Mouse (Mus musculus): ENCODE measurements around the gene Luc7l3. TPM values are rescaled to one million over a fixed set of nuclear protein-coding genes. Genes with fewer than 3 reads are reported as not detected.

Gene Luc7l3
- polyA plus RNA-seq, 1 experiment from 2014 or later, result 113 TPM

DNA sequence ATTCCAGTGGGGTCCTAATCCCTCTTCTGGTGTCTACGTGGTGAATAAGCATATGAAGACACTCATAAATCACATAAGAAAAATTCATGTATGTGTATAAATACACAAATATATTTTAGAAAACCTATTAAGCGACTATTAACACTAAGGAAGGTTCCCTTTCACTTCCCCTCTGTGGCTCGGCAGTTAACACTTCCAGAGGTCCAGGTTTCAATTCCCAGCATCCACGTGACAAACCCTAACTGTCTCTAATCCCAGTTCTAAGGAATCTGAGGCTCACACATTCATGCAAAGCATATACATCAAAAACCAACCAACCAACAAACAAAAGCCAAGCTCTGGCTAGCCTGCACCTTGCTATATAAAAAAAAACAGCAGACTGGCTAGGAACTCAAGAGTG lies 4.3 kb downstream of the Luc7l3 start:
- 67% methylated on average over 4 of the region's 4 CpGs for WGBS
- no peaks in the 10 kb centered on the region for H3K27me3 ChIP-seq (ENCODE audit: control insufficient read depth, insufficient read depth, low read length)

DNA sequence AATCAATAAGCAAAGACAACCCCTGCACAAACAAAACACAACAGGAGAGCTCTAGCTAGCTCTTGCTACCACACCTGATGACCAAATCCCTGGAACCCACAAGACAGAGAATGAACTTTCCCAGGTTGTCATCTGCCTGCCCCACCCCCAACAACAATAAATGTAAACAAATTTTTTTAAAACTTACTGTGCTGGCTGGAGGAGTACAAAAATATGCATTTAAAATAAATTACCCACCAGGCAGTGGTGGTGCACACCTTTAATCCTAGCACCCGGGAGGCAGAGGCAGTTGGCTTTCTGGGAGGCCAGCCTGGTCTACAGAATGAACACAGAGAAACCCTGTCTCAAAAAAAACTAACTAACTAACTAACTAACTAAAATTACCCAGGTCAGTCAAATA lies 4.8 kb downstream of the Luc7l3 start:
- 94% methylated on average over 1 of the region's 1 CpGs for WGBS
- peaks cover 15% of the 10 kb centered on the region for H3K4me1 ChIP-seq (ENCODE audit: control insufficient read depth, insufficient read depth, low read length)
- no peak overlapping the region for H3K4me3 ChIP-seq (ENCODE audit: low read depth, low read length)
- H3K27ac ChIP-seq (ENCODE audit: low read depth, low read length), result no peak overlapping the region
- DNase-seq (ENCODE audit: low spot score, missing footprints) (no peak), ATAC-seq (ENCODE audit: low FRiP score) (no peak)
- H3K36me3 ChIP-seq (ENCODE audit: control insufficient read depth, insufficient read depth, low read length), result peaks cover 2% of the 10 kb centered on the region; the same call in 1 of the 2 replicates
- no peak overlapping the region for H3K4me2 ChIP-seq
- H3K9me3 ChIP-seq (ENCODE audit: control insufficient read depth, low read length), result no peaks in the 10 kb centered on the region
- no peaks in the 10 kb centered on the region for H3K27me3 ChIP-seq (ENCODE audit: control insufficient read depth, insufficient read depth, low read length)
- no peak overlapping the region for H3K9ac ChIP-seq (ENCODE audit: low read length)

More for the DNA sequence above, 4.3 kb downstream of the Luc7l3 start:
- Histone ChIP-seq H3K27ac (ENCODE audit: low read depth, low read length) (no peak overlapping the region), H3K9me3 (ENCODE audit: control insufficient read depth, low read length) (no peaks in the 10 kb centered on the region), H3K4me2 (no peak overlapping the region), H3K4me1 (ENCODE audit: control insufficient read depth, insufficient read depth, low read length) (peaks cover 15% of the 10 kb centered on the region), H3K4me3 (ENCODE audit: low read depth, low read length) (no peak overlapping the region), H3K36me3 (ENCODE audit: control insufficient read depth, insufficient read depth, low read length) (peaks cover 2% of the 10 kb centered on the region; the same call in 1 of the 2 replicates), H3K9ac (ENCODE audit: low read length) (no peak overlapping the region)
- ATAC-seq (ENCODE audit: low FRiP score), result no peak
- DNase-seq (ENCODE audit: low spot score, missing footprints), result no peak

DNA sequence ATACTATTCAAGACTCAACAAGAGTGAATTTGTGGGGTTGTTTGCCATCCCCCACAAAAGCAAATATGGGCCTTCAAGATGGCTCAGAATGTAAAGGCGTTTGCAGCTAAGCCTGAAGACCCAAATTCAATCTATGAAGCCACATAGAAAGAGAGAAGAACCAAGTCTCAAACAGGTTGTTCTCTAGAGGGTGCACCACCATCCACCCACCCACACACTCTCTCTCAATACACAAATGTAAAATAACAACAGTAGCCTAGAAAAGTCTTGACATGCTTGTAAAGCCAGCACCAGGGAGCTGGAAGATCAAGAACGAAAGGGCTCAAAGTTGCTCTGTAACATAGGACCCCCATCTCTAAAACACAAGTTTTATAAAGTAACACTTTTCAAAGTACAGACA lies 5.3 kb downstream of the Luc7l3 start:
- ATAC-seq (ENCODE audit: low FRiP score), result no peak

DNA sequence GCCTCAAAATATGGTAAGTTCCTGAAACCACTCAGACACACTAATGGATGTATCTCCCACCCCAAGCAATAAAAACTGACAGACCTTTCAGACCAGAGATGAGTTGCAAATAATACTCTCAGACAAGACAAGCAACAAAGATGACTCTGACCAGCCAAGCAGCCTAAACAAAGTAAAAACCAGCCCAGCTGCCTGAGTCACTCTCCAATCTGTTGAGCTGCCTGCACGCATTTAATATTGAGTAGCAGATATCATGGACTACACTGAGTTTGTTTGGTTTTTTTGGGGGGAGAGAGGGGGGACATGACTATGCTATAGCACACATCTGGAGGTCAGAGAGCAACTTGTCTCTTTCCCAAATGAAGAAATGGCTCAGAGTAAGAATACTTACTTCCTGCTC lies 6.5 kb downstream of the Luc7l3 start:
- H3K4me1 ChIP-seq (ENCODE audit: control insufficient read depth, insufficient read depth, low read length), result peaks cover 15% of the 10 kb centered on the region
- peaks cover 2% of the 10 kb centered on the region; the same call in 1 of the 2 replicates for H3K36me3 ChIP-seq (ENCODE audit: control insufficient read depth, insufficient read depth, low read length)
- no peak overlapping the region for H3K9ac ChIP-seq (ENCODE audit: low read length)
- no peak for ATAC-seq (ENCODE audit: low FRiP score)
- no peak overlapping the region for H3K27ac ChIP-seq (ENCODE audit: low read depth, low read length)
- H3K4me3 ChIP-seq (ENCODE audit: low read depth, low read length), result no peak overlapping the region
- 77% methylated on average over 1 of the region's 1 CpGs for whole genome bisulfite sequencing
- peak; percentile 81 for DNase-seq (ENCODE audit: low spot score, missing footprints)
- H3K9me3 ChIP-seq (ENCODE audit: control insufficient read depth, low read length), result no peaks in the 10 kb centered on the region
- H3K27me3 ChIP-seq (ENCODE audit: control insufficient read depth, insufficient read depth, low read length), result no peaks in the 10 kb centered on the region
- H3K4me2 ChIP-seq, result no peak overlapping the region

More for the DNA sequence above, 5.3 kb downstream of the Luc7l3 start:
- H3K27me3 ChIP-seq (ENCODE audit: control insufficient read depth, insufficient read depth, low read length), result no peaks in the 10 kb centered on the region
- peaks cover 2% of the 10 kb centered on the region; the same call in 1 of the 2 replicates for H3K36me3 ChIP-seq (ENCODE audit: control insufficient read depth, insufficient read depth, low read length)
- no peak for DNase-seq (ENCODE audit: low spot score, missing footprints)
- H3K9ac ChIP-seq (ENCODE audit: low read length), result no peak overlapping the region
- WGBS, result 90% methylated on average over 2 of the region's 2 CpGs
- no peak overlapping the region for H3K27ac ChIP-seq (ENCODE audit: low read depth, low read length)
- peaks cover 15% of the 10 kb centered on the region for H3K4me1 ChIP-seq (ENCODE audit: control insufficient read depth, insufficient read depth, low read length)
- no peak overlapping the region for H3K4me2 ChIP-seq
- H3K4me3 ChIP-seq (ENCODE audit: low read depth, low read length), result no peak overlapping the region
- no peaks in the 10 kb centered on the region for H3K9me3 ChIP-seq (ENCODE audit: control insufficient read depth, low read length)

DNA sequence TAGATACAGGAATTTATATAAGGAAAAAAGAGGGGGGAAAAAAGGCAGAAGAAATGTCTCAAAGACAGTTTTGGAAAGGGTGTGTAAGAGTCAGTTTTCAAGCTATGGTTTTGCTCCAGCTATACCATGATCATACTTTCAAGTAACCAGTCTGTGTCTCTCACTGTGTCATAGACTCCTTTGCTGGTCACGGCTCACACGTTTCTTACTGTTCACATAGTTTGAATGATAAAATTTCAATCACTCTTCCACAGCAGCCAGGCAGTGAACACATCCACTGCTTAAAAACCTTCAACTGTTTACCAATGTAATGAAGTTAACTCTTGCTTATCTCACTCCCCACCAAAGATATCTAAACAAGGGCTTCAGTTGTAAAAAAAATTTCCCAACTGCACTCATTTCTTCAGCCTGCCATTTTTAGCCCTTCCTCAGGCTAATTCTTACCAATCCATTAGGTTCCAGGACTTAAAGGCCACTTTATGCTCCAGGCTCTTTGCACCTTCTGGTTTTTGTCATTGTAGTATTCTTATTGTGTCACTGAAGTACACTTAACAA lies 7.6 kb downstream of the Luc7l3 start:
- ATAC-seq (ENCODE audit: low FRiP score), result no peak
- H3K9me3 ChIP-seq (ENCODE audit: control insufficient read depth, low read length), result no peaks in the 10 kb centered on the region
- no peak for DNase-seq (ENCODE audit: low spot score, missing footprints)
- H3K4me2 ChIP-seq, result no peak overlapping the region
- H3K27ac ChIP-seq (ENCODE audit: low read depth, low read length), result no peak overlapping the region
- H3K9ac ChIP-seq (ENCODE audit: low read length), result no peak overlapping the region
- H3K36me3 ChIP-seq (ENCODE audit: control insufficient read depth, insufficient read depth, low read length), result no peaks in the 10 kb centered on the region; the same call in 1 of the 2 replicates
- H3K4me3 ChIP-seq (ENCODE audit: low read depth, low read length), result no peak overlapping the region
- WGBS, result 94% methylated on average over 2 of the region's 2 CpGs
- H3K27me3 ChIP-seq (ENCODE audit: control insufficient read depth, insufficient read depth, low read length), result no peaks in the 10 kb centered on the region
- peaks cover 9% of the 10 kb centered on the region; the same call in 1 of the 2 replicates for H3K4me1 ChIP-seq (ENCODE audit: control insufficient read depth, insufficient read depth, low read length)

DNA sequence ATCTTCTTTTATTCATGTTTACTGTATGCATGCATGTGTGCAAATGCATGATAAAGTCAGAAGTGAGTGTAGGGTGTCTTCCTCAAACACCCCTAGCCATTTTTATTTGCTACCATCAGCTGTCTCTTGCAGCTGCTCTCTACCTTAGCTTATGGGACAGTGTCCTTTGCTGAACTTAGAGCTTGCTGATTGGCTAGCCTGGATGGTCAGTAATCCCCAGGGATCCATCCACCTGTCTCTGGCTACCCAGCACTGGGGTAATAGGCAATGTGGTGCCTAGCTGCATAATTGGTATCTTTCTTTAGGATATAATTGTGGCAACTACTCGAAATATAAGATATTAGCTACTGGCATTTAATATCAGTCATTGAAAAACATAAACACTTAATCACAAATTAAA lies 9.1 kb downstream of the Luc7l3 start:
- no peak for ATAC-seq (ENCODE audit: low FRiP score)

DNA sequence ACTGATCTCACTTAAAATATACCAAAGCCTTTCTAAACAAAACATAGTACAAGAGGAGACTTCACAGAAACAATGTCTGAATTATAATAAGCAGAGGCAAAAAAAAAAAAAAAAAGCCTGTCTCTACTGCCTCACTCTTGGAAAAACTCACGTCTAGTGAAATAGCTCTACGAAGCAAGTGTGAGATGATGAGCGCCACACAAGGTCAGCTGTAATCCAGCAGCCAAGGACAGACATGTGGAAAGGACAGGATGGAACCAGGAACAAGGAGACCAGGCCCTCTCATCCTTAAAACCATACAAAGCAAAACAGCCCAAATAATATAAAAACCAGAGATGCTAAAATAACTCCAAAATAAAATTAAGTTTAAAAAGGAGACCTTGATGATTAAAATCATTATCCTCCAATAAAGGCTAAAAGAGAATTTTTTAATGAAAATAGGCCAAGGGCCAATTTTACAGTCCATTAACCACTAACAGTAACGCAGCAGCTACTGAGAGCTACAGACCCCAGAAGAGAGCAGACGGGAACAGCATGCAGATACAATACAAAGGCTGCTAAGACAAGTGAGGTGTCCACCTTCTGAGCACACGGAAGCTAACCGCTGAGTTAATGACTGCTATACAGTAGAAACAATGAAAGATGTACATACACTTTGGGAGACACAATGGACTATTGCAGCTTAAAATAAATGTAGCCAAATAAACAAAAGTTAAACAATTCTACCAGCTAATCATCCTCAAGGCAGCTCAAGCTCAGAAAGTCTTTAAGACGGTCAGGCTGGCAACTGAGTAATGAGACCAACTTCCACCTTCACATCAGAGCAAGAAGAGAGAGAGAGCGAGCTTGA lies 26.6 kb downstream of the Luc7l3 start:
- Histone ChIP-seq H3K9ac (ENCODE audit: low read length) (no peak overlapping the region), H3K4me2 (no peak overlapping the region), H3K9me3 (ENCODE audit: control insufficient read depth, low read length) (no peaks in the 10 kb centered on the region), H3K36me3 (ENCODE audit: control insufficient read depth, insufficient read depth, low read length) (peaks cover 42% of the 10 kb centered on the region), H3K4me3 (ENCODE audit: low read depth, low read length) (no peak overlapping the region), H3K4me1 (ENCODE audit: control insufficient read depth, insufficient read depth, low read length) (no peaks in the 10 kb centered on the region), H3K27ac (ENCODE audit: low read depth, low read length) (no peak overlapping the region), H3K27me3 (ENCODE audit: control insufficient read depth, insufficient read depth, low read length) (no peaks in the 10 kb centered on the region)
- WGBS, result 84% methylated on average over 9 of the region's 9 CpGs
- ATAC-seq (ENCODE audit: low FRiP score) (no peak), DNase-seq (ENCODE audit: low spot score, missing footprints) (no peak)

More for the DNA sequence above, 9.1 kb downstream of the Luc7l3 start:
- H3K4me1 ChIP-seq (ENCODE audit: control insufficient read depth, insufficient read depth, low read length), result peaks cover 9% of the 10 kb centered on the region; the same call in 1 of the 2 replicates
- H3K27ac ChIP-seq (ENCODE audit: low read depth, low read length), result no peak overlapping the region
- H3K4me3 ChIP-seq (ENCODE audit: low read depth, low read length), result no peak overlapping the region
- no peak overlapping the region for H3K9ac ChIP-seq (ENCODE audit: low read length)
- H3K36me3 ChIP-seq (ENCODE audit: control insufficient read depth, insufficient read depth, low read length), result no peaks in the 10 kb centered on the region
- H3K4me2 ChIP-seq, result no peak overlapping the region
- no peaks in the 10 kb centered on the region for H3K9me3 ChIP-seq (ENCODE audit: control insufficient read depth, low read length)
- no peak for DNase-seq (ENCODE audit: low spot score, missing footprints)
- no peaks in the 10 kb centered on the region for H3K27me3 ChIP-seq (ENCODE audit: control insufficient read depth, insufficient read depth, low read length)
- WGBS, result 80% methylated on average over 1 of the region's 1 CpGs

DNA sequence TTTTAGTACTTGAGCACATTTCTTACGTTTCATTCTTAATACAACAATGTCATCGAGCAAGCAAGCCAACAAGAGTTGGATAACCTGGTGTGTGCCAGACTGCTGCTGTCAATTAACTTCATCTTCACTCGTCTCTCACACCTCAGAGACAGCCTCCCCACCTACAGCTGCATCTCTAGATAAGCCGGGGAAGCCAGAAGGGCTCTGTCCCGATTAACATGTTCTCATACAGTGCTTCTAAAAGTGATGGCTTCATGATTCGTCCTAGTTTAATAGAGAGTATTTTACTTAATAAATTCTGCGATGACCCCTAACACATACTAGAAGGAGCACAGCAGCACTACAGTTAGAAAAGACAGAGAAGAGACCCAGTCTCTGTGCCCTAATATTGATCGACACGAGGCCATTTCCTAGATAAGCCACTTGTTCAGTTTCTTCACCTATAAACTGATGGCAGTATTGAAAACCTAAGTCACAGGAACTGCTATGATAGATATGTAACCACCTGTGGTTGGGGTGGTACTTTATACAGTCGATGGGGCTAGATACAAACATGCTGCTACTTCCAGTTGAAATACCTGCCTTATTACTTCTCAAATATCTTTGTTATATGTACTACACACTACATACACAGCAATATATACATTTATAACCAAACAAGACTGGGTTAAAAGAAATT lies 31.6 kb downstream of the Luc7l3 start:
- Histone ChIP-seq H3K4me1 (ENCODE audit: control insufficient read depth, insufficient read depth, low read length) (no peaks in the 10 kb centered on the region), H3K4me2 (no peak overlapping the region), H3K27me3 (ENCODE audit: control insufficient read depth, insufficient read depth, low read length) (no peaks in the 10 kb centered on the region), H3K9ac (ENCODE audit: low read length) (no peak overlapping the region), H3K27ac (ENCODE audit: low read depth, low read length) (no peak overlapping the region), H3K4me3 (ENCODE audit: low read depth, low read length) (no peak overlapping the region), H3K9me3 (ENCODE audit: control insufficient read depth, low read length) (no peaks in the 10 kb centered on the region), H3K36me3 (ENCODE audit: control insufficient read depth, insufficient read depth, low read length) (peaks cover 25% of the 10 kb centered on the region)
- WGBS, result 94% methylated on average over 10 of the region's 10 CpGs
- ATAC-seq (ENCODE audit: low FRiP score) (no peak), DNase-seq (ENCODE audit: low spot score, missing footprints) (no peak)

DNA sequence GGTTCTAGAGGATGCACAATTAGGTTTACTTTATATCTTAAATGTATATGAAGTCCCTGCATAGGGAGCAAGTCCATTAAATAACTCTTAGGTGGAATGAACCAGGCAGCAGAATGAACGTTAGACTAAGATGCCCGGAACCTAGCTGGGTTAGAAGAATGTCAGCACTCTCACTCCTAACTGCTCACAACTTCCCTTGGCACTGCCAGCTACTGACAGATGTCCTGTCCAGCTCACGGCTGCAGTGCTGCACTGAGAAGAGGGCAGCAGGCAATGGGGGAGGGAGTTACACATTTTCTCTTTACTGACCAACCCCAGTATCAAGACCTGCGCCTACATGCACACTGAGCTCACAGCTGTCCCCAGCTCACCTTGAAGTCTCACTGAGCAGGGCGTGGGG lies 34.7 kb downstream of the Luc7l3 start:
- H3K4me2 ChIP-seq, result no peak overlapping the region
- H3K4me1 ChIP-seq (ENCODE audit: control insufficient read depth, insufficient read depth, low read length), result no peaks in the 10 kb centered on the region
- H3K9me3 ChIP-seq (ENCODE audit: control insufficient read depth, low read length), result no peaks in the 10 kb centered on the region
- no peak overlapping the region for H3K27ac ChIP-seq (ENCODE audit: low read depth, low read length)
- H3K27me3 ChIP-seq (ENCODE audit: control insufficient read depth, insufficient read depth, low read length), result no peaks in the 10 kb centered on the region
- ATAC-seq (ENCODE audit: low FRiP score), result no peak
- H3K9ac ChIP-seq (ENCODE audit: low read length), result no peak overlapping the region
- 94% methylated on average over 5 of the region's 5 CpGs for WGBS
- peak; percentile 69 for DNase-seq (ENCODE audit: low spot score, missing footprints)
- H3K36me3 ChIP-seq (ENCODE audit: control insufficient read depth, insufficient read depth, low read length), result peaks cover 24% of the 10 kb centered on the region
- H3K4me3 ChIP-seq (ENCODE audit: low read depth, low read length), result no peak overlapping the region
